Comparison of ENCODE assay signal across 8 mouse cellular contexts in genomic region chr7:19279581-19280114, GRCm38 (mm10). TPM values are rescaled to one million over a fixed set of nuclear protein-coding genes. Genes with fewer than 3 reads are reported as not detected.
A peak's percentile ranks its signal among the peaks of the same experiment; 100 is the strongest.
DNase-seq lines count a peak whose midpoint lies in the region; ATAC-seq and TF ChIP-seq lines count a peak whose summit lies in the region.

Gene Ppm1n, minus strand, starts transcription at chr7:19280064.

- 2% methylated on average over 46 of the region's 46 CpGs for WGBS in cerebellum, adult 2 months
- under 1% methylated on average over 46 of the region's 46 CpGs for WGBS in hindbrain, embryonic 10.5 days
- WGBS in midbrain, embryonic 10.5 days = 1% methylated on average over 46 of the region's 46 CpGs

- H3K4me1 ChIP-seq in cerebellum, adult 2 months (ENCODE audit: control insufficient read depth, insufficient read depth, low read length) = no peaks in the 10 kb centered on the region
- no peaks in the 10 kb centered on the region for H3K4me1 ChIP-seq in ES-Bruce4 (ENCODE audit: control insufficient read depth, insufficient read depth, low read length)
- H3K4me1 ChIP-seq in hindbrain, embryonic 10.5 days (replicated peaks) = peaks cover 27% of the 10 kb centered on the region
- peaks cover 29% of the 10 kb centered on the region for H3K4me1 ChIP-seq in midbrain, embryonic 10.5 days

- no peak for TF ChIP-seq CTCF in cerebellum, adult 2 months (IDR thresholded peaks at IDR 0.05; ENCODE audit: borderline replicate concordance, insufficient read depth, low read depth, low read length)
- no peak for TF ChIP-seq CTCF in ES-Bruce4 (IDR thresholded peaks at IDR 0.05; ENCODE audit: low read depth, low read length)

- H3K4me3 ChIP-seq in cerebellum, adult 2 months (replicated peaks; ENCODE audit: insufficient read depth, low read depth, low read length) = peak within 1 kb of the TSS; percentile 11
- peak within 1 kb of the TSS; percentile 73 for H3K4me3 ChIP-seq in ES-Bruce4 (ENCODE audit: low read depth, low read length)
- H3K4me3 ChIP-seq in hindbrain, embryonic 10.5 days = peak within 1 kb of the TSS; percentile 43
- peak within 1 kb of the TSS; percentile 51 for H3K4me3 ChIP-seq in midbrain, embryonic 10.5 days

- 0 out of 2 replicates have a peak, but pooled peaks have one; percentile 9 for TF ChIP-seq EP300 in ES-Bruce4 (IDR thresholded peaks at IDR 0.05; ENCODE audit: insufficient read depth, low read depth, low read length)

- DNase-seq in cerebellum, adult 2 months = no peak
- no peak for DNase-seq in cerebellum, postnatal 36 days
- peak; percentile 37 for DNase-seq in hindbrain, embryonic 10.5 days (ENCODE audit: low spot score)
- peak; percentile 47 for DNase-seq in midbrain, embryonic 10.5 days (ENCODE audit: low spot score)
- DNase-seq in lung, postnatal 10 days = no peak
- no peak for DNase-seq in kidney, adult 18-20 months

- no peak for TF ChIP-seq POLR2A in cerebellum, adult 2 months (IDR thresholded peaks at IDR 0.05; ENCODE audit: borderline replicate concordance, insufficient read depth, low read length)
- TF ChIP-seq POLR2A in ES-Bruce4 (IDR thresholded peaks at IDR 0.05; ENCODE audit: insufficient read depth, low read length) = no peak

- peak within 1 kb of the TSS; percentile 70 for H3K9ac ChIP-seq in ES-Bruce4 (ENCODE audit: low read depth, poor library complexity, severe bottlenecking)

- no peaks in the 10 kb centered on the region for H3K27me3 ChIP-seq in cerebellum, adult 2 months (ENCODE audit: control insufficient read depth, insufficient read depth, low read length)
- no peaks in the 10 kb centered on the region for H3K27me3 ChIP-seq in ES-Bruce4 (ENCODE audit: control insufficient read depth, insufficient read depth, low read length, poor library complexity, severe bottlenecking)
- peaks cover 65% of the 10 kb centered on the region for H3K27me3 ChIP-seq in hindbrain, embryonic 10.5 days (ENCODE audit: insufficient read depth, poor library complexity, severe bottlenecking)
- peaks cover 56% of the 10 kb centered on the region for H3K27me3 ChIP-seq in midbrain, embryonic 10.5 days (ENCODE audit: low read depth, poor library complexity, severe bottlenecking)

- H3K9me3 ChIP-seq in ES-Bruce4 (replicated peaks; ENCODE audit: control insufficient read depth, insufficient read depth, low read length, poor library complexity, severe bottlenecking) = no peaks in the 10 kb centered on the region
- H3K9me3 ChIP-seq in hindbrain, embryonic 10.5 days = 0 out of 2 replicates have a peak, but pooled peaks cover 3% of the 10 kb centered on the region
- no peaks in the 10 kb centered on the region for H3K9me3 ChIP-seq in midbrain, embryonic 10.5 days (replicated peaks)

- no peaks in the 10 kb centered on the region for H3K36me3 ChIP-seq in ES-Bruce4 (ENCODE audit: control insufficient read depth, insufficient read depth, low read length, poor library complexity, severe bottlenecking)
- H3K36me3 ChIP-seq in hindbrain, embryonic 10.5 days = no peaks in the 10 kb centered on the region
- H3K36me3 ChIP-seq in midbrain, embryonic 10.5 days = no peaks in the 10 kb centered on the region

- H3K27ac ChIP-seq in cerebellum, adult 2 months (ENCODE audit: insufficient read depth, low read length) = no peak within 1 kb of the TSS
- H3K27ac ChIP-seq in ES-Bruce4 (ENCODE audit: insufficient read depth, low read length) = peak within 1 kb of the TSS; percentile 54; the same call in 1 of the 2 replicates
- no peak within 1 kb of the TSS for H3K27ac ChIP-seq in hindbrain, embryonic 10.5 days
- no peak within 1 kb of the TSS; the same call in 1 of the 2 replicates for H3K27ac ChIP-seq in midbrain, embryonic 10.5 days (replicated peaks)

- no peak for ATAC-seq in frontal cortex, adult (ENCODE audit: low TSS enrichment)

RNA-seq across cellular contexts. Expression of gene Ppm1n, which starts in this region (rescaled TPM):
- 1.1 and 2.0 TPM in 2 replicates for polyA plus RNA-seq in cerebellum, adult 2 months (2012; rRNA removed)
- polyA plus RNA-seq in ES-Bruce4 (2011; ENCODE audit: insufficient read depth, insufficient read length, low read depth, missing spikeins) = 5.7 and 6.1 TPM in 2 replicates
- polyA plus RNA-seq in hindbrain, embryonic 10.5 days (2016; fragmentation: Nextera tagmentation; extraction: Ambion mirVana) = 0.30 and 0.42 TPM in 2 replicates
- polyA plus RNA-seq in midbrain, embryonic 10.5 days (2016; fragmentation: Nextera tagmentation; extraction: Ambion mirVana) = 0.36 and 0.39 TPM in 2 replicates

Comparison
In these comparisons a context has a peak if more than half of its experiments do, and no peak if none do; other contexts are left out.
1. Peak in DNase-seq and H3K4me3 ChIP-seq in hindbrain, embryonic 10.5 days; RNA of the gene not detected or under 1 TPM.
2. Peak in DNase-seq and H3K4me3 ChIP-seq in midbrain, embryonic 10.5 days; RNA of the gene not detected or under 1 TPM.
3. H3K4me3 ChIP-seq: peak in every context shown above with its lines; median percentile 73 in ES-Bruce4; 51 in midbrain, embryonic 10.5 days; 43 in hindbrain, embryonic 10.5 days; 11 in cerebellum, adult 2 months.